Mouse (Mus musculus) urinary bladder, adult 2 months (tissue): Measurements from ENCODE around the gene Cox7a1. TPM values are rescaled to one million over a fixed set of nuclear protein-coding genes. Genes with fewer than 3 reads are reported as not detected.
A peak's percentile ranks its signal among the peaks of the same experiment; 100 is the strongest.
"Not testable (repeated sequence)": the region's sequence is repeated elsewhere in the genome, so short reads cannot be mapped to it uniquely, and the experiment has no call there.

Source experiments
- DNase-seq: peaks from one replicate; pipeline ENCODE4 v3.0.0; 2022; ENCODE audit warnings: low spot score
- polyA plus RNA-seq: library from polyadenylated mRNA; depleted of rRNA; stranded (reverse); fragments of >200 nt; gene quantifications from 2 replicates; pipeline ENCODE4 v1.2.3, GENCODE M21; 2012

Cox7a1 gene
- polyA plus RNA-seq, 1 experiment: 19.4 TPM

- no peak for DNase-seq
These were observed 9.1 kb downstream of the Cox7a1 start for GRCm38 (mm10) chr7:30193013-30193412.

- peak; percentile 70 for DNase-seq
These were observed 9.7 kb downstream of the Cox7a1 start for GRCm38 (mm10) chr7:30193581-30194100.

- DNase-seq: no peak
These were observed 10.3 kb downstream of the Cox7a1 start for GRCm38 (mm10) chr7:30194101-30194831.

GRCm38 (mm10) chr7:30194884-30195283 is 10.9 kb downstream of the Cox7a1 start:
- DNase-seq: peak; percentile 89

- no peak for DNase-seq
These were observed 11.5 kb downstream of the Cox7a1 start for GRCm38 (mm10) chr7:30195461-30195860.

GRCm38 (mm10) chr7:30196171-30196570 is 12.2 kb downstream of the Cox7a1 start:
- DNase-seq: no peak

GRCm38 (mm10) chr7:30197592-30198129 is 13.7 kb downstream of the Cox7a1 start:
- no peak for DNase-seq

GRCm38 (mm10) chr7:30198481-30198971 is 14.6 kb downstream of the Cox7a1 start, which contains the start of gene Capns1:
Gene Capns1 (minus strand): TSS chr7:30198811.
- DNase-seq: no peak

GRCm38 (mm10) chr7:30199498-30200139 is 15.7 kb downstream of the Cox7a1 start:
- no peak for DNase-seq

GRCm38 (mm10) chr7:30200200-30200599 is 16.3 kb downstream of the Cox7a1 start:
- DNase-seq: no peak

- not testable (repeated sequence) for DNase-seq
These were observed 16.7 kb downstream of the Cox7a1 start for GRCm38 (mm10) chr7:30200661-30201060.

GRCm38 (mm10) chr7:30202895-30203690 is 19.1 kb downstream of the Cox7a1 start:
- DNase-seq: no peak

- DNase-seq: no peak
These were observed 20.4 kb downstream of the Cox7a1 start for GRCm38 (mm10) chr7:30204380-30204779.

- DNase-seq: no peak
These were observed 21.4 kb downstream of the Cox7a1 start for GRCm38 (mm10) chr7:30205383-30205782.

GRCm38 (mm10) chr7:30206364-30206763 is 22.4 kb downstream of the Cox7a1 start:
- DNase-seq: not testable (repeated sequence)

GRCm38 (mm10) chr7:30211025-30211424 is 27.1 kb downstream of the Cox7a1 start:
- no peak for DNase-seq

GRCm38 (mm10) chr7:30213881-30214280 is 29.9 kb downstream of the Cox7a1 start:
- no peak for DNase-seq

GRCm38 (mm10) chr7:30215875-30216274 is 31.9 kb downstream of the Cox7a1 start:
- DNase-seq: no peak

GRCm38 (mm10) chr7:30216723-30217151 is 32.8 kb downstream of the Cox7a1 start:
- DNase-seq: no peak

GRCm38 (mm10) chr7:30217277-30217676 is 33.3 kb downstream of the Cox7a1 start:
- DNase-seq: no peak

- no peak for DNase-seq
These were observed 35.5 kb downstream of the Cox7a1 start for GRCm38 (mm10) chr7:30219293-30220007.
